ENCODE assay signal across 8 mouse cellular contexts in genomic region chr15:100457340-100457739, GRCm38 (mm10). TPM values are rescaled to one million over a fixed set of nuclear protein-coding genes. Genes with fewer than 3 reads are reported as not detected.
A peak's percentile ranks its signal among the peaks of the same experiment; 100 is the strongest.
DNase-seq lines count a peak whose midpoint lies in the region; ATAC-seq and TF ChIP-seq lines count a peak whose summit lies in the region.

No protein-coding gene starts in this region.

- no peaks in the 10 kb centered on the region for H3K79me3 ChIP-seq in C2C12 (ENCODE audit: low read depth)

- peak; percentile 96 for TF ChIP-seq CTCF in C2C12 (IDR thresholded peaks at IDR 0.05; ENCODE audit: control insufficient read depth, insufficient read depth, insufficient read length)
- peak; percentile 95 for TF ChIP-seq CTCF in heart, adult 2 months (IDR thresholded peaks at IDR 0.05)
- peak; percentile 98 for TF ChIP-seq CTCF in liver, postnatal 0 days (IDR thresholded peaks at IDR 0.05; ENCODE audit: low read depth)
- peak; percentile 94 for TF ChIP-seq CTCF in thymus, adult 2 months (IDR thresholded peaks at IDR 0.05; ENCODE audit: borderline replicate concordance, control insufficient read depth, extremely low read depth, insufficient read depth, low read length, poor library complexity)

- TF ChIP-seq POLR2A in heart, adult 2 months (IDR thresholded peaks at IDR 0.05; ENCODE audit: insufficient read depth, low read depth, low read length), result no peak
- TF ChIP-seq POLR2A in thymus, adult 2 months (IDR thresholded peaks at IDR 0.05; ENCODE audit: control insufficient read depth, extremely low read depth, insufficient read depth, low read length, poor library complexity), result no peak

- H3K4me3 ChIP-seq in C2C12 (ENCODE audit: insufficient read depth, poor library complexity, severe bottlenecking), result no peak overlapping the region
- H3K4me3 ChIP-seq in heart, adult 2 months, result no peak overlapping the region
- no peak overlapping the region for H3K4me3 ChIP-seq in liver, postnatal 0 days (ENCODE audit: low read depth, low read length)
- no peak overlapping the region for H3K4me3 ChIP-seq in neural tube, embryonic 15.5 days (replicated peaks)
- H3K4me3 ChIP-seq in thymus, adult 2 months (ENCODE audit: control insufficient read depth, insufficient read depth, low read length), result no peak overlapping the region

- H3K9ac ChIP-seq in heart, adult 2 months (ENCODE audit: low read depth, low read length), result 0 out of 2 replicates have a peak overlapping the region, but pooled peaks have one; percentile 32
- no peak overlapping the region for H3K9ac ChIP-seq in liver, postnatal 0 days (replicated peaks)
- no peak overlapping the region for H3K9ac ChIP-seq in neural tube, embryonic 15.5 days (replicated peaks)

- H3K4me2 ChIP-seq in liver, postnatal 0 days (ENCODE audit: low read depth, low read length), result peak overlapping the region; percentile 43; the same call in 1 of the 2 replicates
- H3K4me2 ChIP-seq in neural tube, embryonic 15.5 days, result peak overlapping the region; percentile 17; the same call in 1 of the 2 replicates

- H3K79me2 ChIP-seq in C2C12 (ENCODE audit: control insufficient read depth, insufficient read depth), result no peaks in the 10 kb centered on the region
- H3K79me2 ChIP-seq in heart, adult 2 months (replicated peaks; ENCODE audit: control insufficient read depth, insufficient read depth, low read length), result no peaks in the 10 kb centered on the region

- H3K9me3 ChIP-seq in liver, postnatal 0 days (ENCODE audit: low read length), result no peaks in the 10 kb centered on the region
- H3K9me3 ChIP-seq in neural tube, embryonic 15.5 days (replicated peaks), result no peaks in the 10 kb centered on the region

- intact Hi-C loops in heart, adult 2 months (cut with DNase I), result loop anchor here (5.0 to 10.0 kb wide), 4 partner anchors 35 to 435 kb away; partner anchors contain the start of gene Gm5475

- peak; percentile 56 for ATAC-seq in liver, postnatal 0 days
- ATAC-seq in neural tube, embryonic 15.5 days (ENCODE audit: low FRiP score), result peak; percentile 59; the same call in 1 of the 2 replicates

- WGBS in heart, adult 2 months, result 4% methylated on average over 17 of the region's 17 CpGs
- 7% methylated on average over 17 of the region's 17 CpGs for WGBS in liver, postnatal 0 days (ENCODE audit: insufficient replicate concordance)
- 9% methylated on average over 17 of the region's 17 CpGs for WGBS in neural tube, embryonic 15.5 days
- WGBS in thymus, adult 2 months, result 5% methylated on average over 17 of the region's 17 CpGs

- peak; percentile 86; the same call in 1 of the 2 replicates for TF ChIP-seq EP300 in heart, adult 2 months (IDR thresholded peaks at IDR 0.05; ENCODE audit: insufficient read depth, low read depth, low read length)
- TF ChIP-seq EP300 in liver, postnatal 0 days (IDR thresholded peaks at IDR 0.05; ENCODE audit: low read depth), result no peak

- H3K27ac ChIP-seq in heart, adult 2 months, result no peak overlapping the region
- H3K27ac ChIP-seq in liver, postnatal 0 days (ENCODE audit: low read depth), result no peak overlapping the region
- H3K27ac ChIP-seq in neural tube, embryonic 15.5 days (replicated peaks), result 0 out of 2 replicates have a peak overlapping the region, but pooled peaks have one; percentile 23
- H3K27ac ChIP-seq in thymus, adult 2 months (ENCODE audit: control insufficient read depth, insufficient read depth, low read length), result no peak overlapping the region

- no peaks in the 10 kb centered on the region for H3K36me3 ChIP-seq in C2C12 (ENCODE audit: control insufficient read depth, insufficient read depth)
- no peaks in the 10 kb centered on the region for H3K36me3 ChIP-seq in heart, adult 2 months (ENCODE audit: control insufficient read depth, insufficient read depth, low read length)
- no peaks in the 10 kb centered on the region for H3K36me3 ChIP-seq in liver, postnatal 0 days (replicated peaks; ENCODE audit: insufficient read depth, low read length)
- no peaks in the 10 kb centered on the region for H3K36me3 ChIP-seq in neural tube, embryonic 15.5 days
- no peaks in the 10 kb centered on the region for H3K36me3 ChIP-seq in thymus, adult 2 months (ENCODE audit: control insufficient read depth, insufficient read depth, low read length)

- peak; percentile 70 to 77 for DNase-seq in adrenal gland, adult 18-20 months (ENCODE audit: low spot score in 2 of 2)
- DNase-seq in embryo, embryonic 11 days, result peak; percentile 90
- DNase-seq in heart, adult 2 months, result peak; percentile 61 to 77
- DNase-seq in kidney, adult 8-10 months, result peak; percentile 49 to 70
- DNase-seq in liver, postnatal 0 days, result peak; percentile 87
- DNase-seq in thymus, adult 2 months, result peak; percentile 76

- H3ac ChIP-seq in C2C12 (ENCODE audit: control insufficient read depth, insufficient read length, low read depth), result no peak overlapping the region

- no peaks in the 10 kb centered on the region for H3K27me3 ChIP-seq in C2C12 (ENCODE audit: control insufficient read depth, insufficient read depth, insufficient read length)
- no peaks in the 10 kb centered on the region for H3K27me3 ChIP-seq in heart, adult 2 months (ENCODE audit: control insufficient read depth, insufficient read depth, low read length)
- no peaks in the 10 kb centered on the region for H3K27me3 ChIP-seq in liver, postnatal 0 days (ENCODE audit: insufficient read depth, low read length)
- no peaks in the 10 kb centered on the region for H3K27me3 ChIP-seq in neural tube, embryonic 15.5 days (replicated peaks)
- no peaks in the 10 kb centered on the region for H3K27me3 ChIP-seq in thymus, adult 2 months (ENCODE audit: control insufficient read depth, insufficient read depth, low read length)

- no peaks in the 10 kb centered on the region for H3K4me1 ChIP-seq in heart, adult 2 months (ENCODE audit: control insufficient read depth, insufficient read depth, low read length)
- H3K4me1 ChIP-seq in liver, postnatal 0 days (ENCODE audit: insufficient read depth), result peaks cover 11% of the 10 kb centered on the region
- H3K4me1 ChIP-seq in neural tube, embryonic 15.5 days, result peaks cover 9% of the 10 kb centered on the region
- peaks cover 16% of the 10 kb centered on the region for H3K4me1 ChIP-seq in thymus, adult 2 months (replicated peaks; ENCODE audit: control insufficient read depth, insufficient read depth, low read length)

TF ChIP-seq in C2C12, 6 proteins besides CTCF, POLR2A, EP300 and RAD21:
- no peak for TF ChIP-seq CEBPB (IDR thresholded peaks at IDR 0.05; ENCODE audit: low read depth)
- TF ChIP-seq MAX (IDR thresholded peaks at IDR 0.05), result peak; percentile 11

RNA-seq across cellular contexts. Expression of gene Letmd1, which starts 11.5 kb away (rescaled TPM):
- 34.0 TPM for polyA plus RNA-seq in C2C12 (2012; fragmentation: generic; extraction: Trizol)
- 100 to 1,000 TPM; 147 to 279 TPM for total RNA-seq in adrenal gland, adult 18-20 months (2021)
- 10 to 100 TPM; 13.0 to 13.1 TPM for total RNA-seq in heart, adult 2 months (2021)
- 31.2 and 32.3 TPM in 2 replicates for polyA plus RNA-seq in heart, adult 2 months (2012; rRNA removed)
- 14.4 and 16.3 TPM in 2 replicates for polyA plus RNA-seq in liver, postnatal 0 days (2015; fragmentation: Nextera tagmentation; extraction: Ambion mirVana)
- 50.6 and 57.2 TPM in 2 replicates for polyA plus RNA-seq in neural tube, embryonic 15.5 days (2015; fragmentation: Nextera tagmentation; extraction: Ambion mirVana)
- 83.1 and 101 TPM in 2 replicates for polyA plus RNA-seq in thymus, adult 2 months (2012; rRNA removed)

RNA-seq across cellular contexts. Expression of gene Slc11a2, which starts 32.5 kb away (rescaled TPM):
- polyA plus RNA-seq in C2C12 (2012; fragmentation: generic; extraction: Trizol), result 34.3 TPM
- 100 to 1,000 TPM; 110 to 132 TPM for total RNA-seq in adrenal gland, adult 18-20 months (2021)
- 10 to 100 TPM; 38.9 to 43.7 TPM for total RNA-seq in heart, adult 2 months (2021)
- 24.4 and 45.6 TPM in 2 replicates for polyA plus RNA-seq in heart, adult 2 months (2012; rRNA removed)
- polyA plus RNA-seq in liver, postnatal 0 days (2015; fragmentation: Nextera tagmentation; extraction: Ambion mirVana), result 15.0 and 16.3 TPM in 2 replicates
- polyA plus RNA-seq in neural tube, embryonic 15.5 days (2015; fragmentation: Nextera tagmentation; extraction: Ambion mirVana), result 23.5 and 24.2 TPM in 2 replicates
- polyA plus RNA-seq in thymus, adult 2 months (2012; rRNA removed), result 46.4 and 54.1 TPM in 2 replicates

RNA-seq across cellular contexts. Expression of gene Gm5475, which starts 35.4 kb away (rescaled TPM):
- 0.02 TPM for polyA plus RNA-seq in C2C12 (2012; fragmentation: generic; extraction: Trizol)
- not detected for total RNA-seq in adrenal gland, adult 18-20 months (2021)
- not detected for total RNA-seq in heart, adult 2 months (2021)
- not detected in 2 replicates for polyA plus RNA-seq in heart, adult 2 months (2012; rRNA removed)
- polyA plus RNA-seq in liver, postnatal 0 days (2015; fragmentation: Nextera tagmentation; extraction: Ambion mirVana), result 0.04 TPM in 1 of 2 replicates, not detected in the other
- 0.08 and 0.23 TPM in 2 replicates for polyA plus RNA-seq in neural tube, embryonic 15.5 days (2015; fragmentation: Nextera tagmentation; extraction: Ambion mirVana)
- 0.04 and 0.05 TPM in 2 replicates for polyA plus RNA-seq in thymus, adult 2 months (2012; rRNA removed)

RNA-seq across cellular contexts. Expression of gene Csrnp2, which starts 37.9 kb away (rescaled TPM):
- 11.6 TPM for polyA plus RNA-seq in C2C12 (2012; fragmentation: generic; extraction: Trizol)
- total RNA-seq in adrenal gland, adult 18-20 months (2021), result 1 to 10 TPM; 5.3 to 5.5 TPM
- total RNA-seq in heart, adult 2 months (2021), result 1 to 10 TPM; 2.1 to 2.7 TPM
- 1.7 and 3.0 TPM in 2 replicates for polyA plus RNA-seq in heart, adult 2 months (2012; rRNA removed)
- polyA plus RNA-seq in liver, postnatal 0 days (2015; fragmentation: Nextera tagmentation; extraction: Ambion mirVana), result 0.89 and 1.1 TPM in 2 replicates
- polyA plus RNA-seq in neural tube, embryonic 15.5 days (2015; fragmentation: Nextera tagmentation; extraction: Ambion mirVana), result 34.1 and 37.9 TPM in 2 replicates
- polyA plus RNA-seq in thymus, adult 2 months (2012; rRNA removed), result 8.7 and 9.6 TPM in 2 replicates
